Mouse (Mus musculus): ENCODE data around the gene Elavl2. TPM values are rescaled to one million over a fixed set of nuclear protein-coding genes. Genes with fewer than 3 reads are reported as not detected.
"Not testable (repeated sequence)": the region's sequence is repeated elsewhere in the genome, so short reads cannot be mapped to it uniquely, and the experiment has no call there.

Elavl2 gene
- polyA plus RNA-seq, 1 experiment, result 2.0 TPM

GRCm38 (mm10) chr4:91262839-91263238 lies 137.7 kb downstream of the Elavl2 start:
- Histone ChIP-seq H3K27ac (ENCODE audit: insufficient read depth, low read length) (no peak overlapping the region), H3K4me1 (ENCODE audit: control insufficient read depth, insufficient read depth, low read length) (no peaks in the 10 kb centered on the region), H3K4me3 (ENCODE audit: insufficient read depth, low read length) (no peak overlapping the region)
- TF ChIP-seq POLR2A (IDR thresholded peaks at IDR 0.05; ENCODE audit: low read depth, low read length), result no peak
- no peak for TF ChIP-seq CTCF (IDR thresholded peaks at IDR 0.05; ENCODE audit: borderline replicate concordance, insufficient read depth, low read length)

GRCm38 (mm10) chr4:91260622-91261021 lies 140.0 kb downstream of the Elavl2 start:
- TF ChIP-seq CTCF (IDR thresholded peaks at IDR 0.05; ENCODE audit: borderline replicate concordance, insufficient read depth, low read length), result no peak
- no peak for TF ChIP-seq POLR2A (IDR thresholded peaks at IDR 0.05; ENCODE audit: low read depth, low read length)
- H3K27ac ChIP-seq (ENCODE audit: insufficient read depth, low read length), result no peak overlapping the region
- no peak overlapping the region for H3K4me3 ChIP-seq (ENCODE audit: insufficient read depth, low read length)
- H3K4me1 ChIP-seq (ENCODE audit: control insufficient read depth, insufficient read depth, low read length), result no peaks in the 10 kb centered on the region

- no peak overlapping the region for H3K27ac ChIP-seq (ENCODE audit: insufficient read depth, low read length)
- TF ChIP-seq POLR2A (IDR thresholded peaks at IDR 0.05; ENCODE audit: low read depth, low read length) (no peak), CTCF (IDR thresholded peaks at IDR 0.05; ENCODE audit: borderline replicate concordance, insufficient read depth, low read length) (no peak)
- H3K4me3 ChIP-seq (ENCODE audit: insufficient read depth, low read length), result no peak overlapping the region
- H3K4me1 ChIP-seq (ENCODE audit: control insufficient read depth, insufficient read depth, low read length), result no peaks in the 10 kb centered on the region
These were observed 151.9 kb downstream of the Elavl2 start for GRCm38 (mm10) chr4:91248650-91249049.

- H3K4me1 ChIP-seq (ENCODE audit: control insufficient read depth, insufficient read depth, low read length); H3K4me3 ChIP-seq (ENCODE audit: insufficient read depth, low read length); H3K27ac ChIP-seq (ENCODE audit: insufficient read depth, low read length): not testable (repeated sequence)
These were observed 155.4 kb downstream of the Elavl2 start for GRCm38 (mm10) chr4:91245136-91245535.

- no peak for TF ChIP-seq CTCF (IDR thresholded peaks at IDR 0.05; ENCODE audit: borderline replicate concordance, insufficient read depth, low read length)
- TF ChIP-seq POLR2A (IDR thresholded peaks at IDR 0.05; ENCODE audit: low read depth, low read length), result no peak
These were observed 156.0 kb downstream of the Elavl2 start for GRCm38 (mm10) chr4:91244554-91244953.

GRCm38 (mm10) chr4:91243896-91244295 lies 156.7 kb downstream of the Elavl2 start:
- TF ChIP-seq POLR2A (IDR thresholded peaks at IDR 0.05; ENCODE audit: low read depth, low read length) (no peak), CTCF (IDR thresholded peaks at IDR 0.05; ENCODE audit: borderline replicate concordance, insufficient read depth, low read length) (no peak)
- Histone ChIP-seq H3K27ac (ENCODE audit: insufficient read depth, low read length) (no peak overlapping the region), H3K4me3 (ENCODE audit: insufficient read depth, low read length) (no peak overlapping the region), H3K4me1 (ENCODE audit: control insufficient read depth, insufficient read depth, low read length) (no peaks in the 10 kb centered on the region)

More at GRCm38 (mm10) chr4:91244554-91244953, 156.0 kb downstream of the Elavl2 start:
- no peaks in the 10 kb centered on the region for H3K4me1 ChIP-seq (ENCODE audit: control insufficient read depth, insufficient read depth, low read length)
- no peak overlapping the region for H3K4me3 ChIP-seq (ENCODE audit: insufficient read depth, low read length)
- no peak overlapping the region for H3K27ac ChIP-seq (ENCODE audit: insufficient read depth, low read length)

- no peak overlapping the region for H3K27ac ChIP-seq (ENCODE audit: insufficient read depth, low read length)
- TF ChIP-seq CTCF (IDR thresholded peaks at IDR 0.05; ENCODE audit: borderline replicate concordance, insufficient read depth, low read length) (no peak), POLR2A (IDR thresholded peaks at IDR 0.05; ENCODE audit: low read depth, low read length) (no peak)
- H3K4me3 ChIP-seq (ENCODE audit: insufficient read depth, low read length), result no peak overlapping the region
- H3K4me1 ChIP-seq (ENCODE audit: control insufficient read depth, insufficient read depth, low read length), result no peaks in the 10 kb centered on the region
These were observed 161.7 kb downstream of the Elavl2 start for GRCm38 (mm10) chr4:91238739-91239485.

GRCm38 (mm10) chr4:91236976-91237375 lies 163.6 kb downstream of the Elavl2 start:
- Histone ChIP-seq H3K27ac (ENCODE audit: insufficient read depth, low read length) (no peak overlapping the region), H3K4me3 (ENCODE audit: insufficient read depth, low read length) (no peak overlapping the region), H3K4me1 (ENCODE audit: control insufficient read depth, insufficient read depth, low read length) (no peaks in the 10 kb centered on the region)
- no peak for TF ChIP-seq POLR2A (IDR thresholded peaks at IDR 0.05; ENCODE audit: low read depth, low read length)
- no peak for TF ChIP-seq CTCF (IDR thresholded peaks at IDR 0.05; ENCODE audit: borderline replicate concordance, insufficient read depth, low read length)

GRCm38 (mm10) chr4:91234941-91235340 lies 165.6 kb downstream of the Elavl2 start:
- Histone ChIP-seq H3K27ac (ENCODE audit: insufficient read depth, low read length) (no peak overlapping the region), H3K4me1 (ENCODE audit: control insufficient read depth, insufficient read depth, low read length) (no peaks in the 10 kb centered on the region), H3K4me3 (ENCODE audit: insufficient read depth, low read length) (no peak overlapping the region)
- TF ChIP-seq POLR2A (IDR thresholded peaks at IDR 0.05; ENCODE audit: low read depth, low read length) (no peak), CTCF (IDR thresholded peaks at IDR 0.05; ENCODE audit: borderline replicate concordance, insufficient read depth, low read length) (no peak)

- no peak overlapping the region for H3K27ac ChIP-seq (ENCODE audit: insufficient read depth, low read length)
- TF ChIP-seq CTCF (IDR thresholded peaks at IDR 0.05; ENCODE audit: borderline replicate concordance, insufficient read depth, low read length) (no peak), POLR2A (IDR thresholded peaks at IDR 0.05; ENCODE audit: low read depth, low read length) (no peak)
- H3K4me3 ChIP-seq (ENCODE audit: insufficient read depth, low read length), result no peak overlapping the region
- no peaks in the 10 kb centered on the region for H3K4me1 ChIP-seq (ENCODE audit: control insufficient read depth, insufficient read depth, low read length)
These were observed 167.0 kb downstream of the Elavl2 start for GRCm38 (mm10) chr4:91233599-91233998.

Measured in embryonic fibroblast, embryonic 13.5 days (primary cell).